Mouse (Mus musculus): ENCODE data around the gene Fam163a. TPM values are rescaled to one million over a fixed set of nuclear protein-coding genes. Genes with fewer than 3 reads are reported as not detected.

Fam163a gene
- polyA plus RNA-seq, 1 experiment from 2014 or later = 3.0 TPM

- 60% methylated on average over 2 of the region's 2 CpGs for WGBS
- Histone ChIP-seq H3K27ac (ENCODE audit: poor library complexity, severe bottlenecking) (peak overlapping the region; percentile 61), H3K27me3 (replicated peaks) (no peaks in the 10 kb centered on the region)
These were observed 16.5 kb upstream of the Fam163a start for GRCm38 (mm10) chr1:156221327-156221726.

GRCm38 (mm10) chr1:156218573-156218972 is 13.7 kb upstream of the Fam163a start:
- Histone ChIP-seq H3K9me3 (replicated peaks) (no peaks in the 10 kb centered on the region), H3K4me2 (no peak overlapping the region), H3K9ac (no peak overlapping the region), H3K4me1 (replicated peaks) (peaks cover 55% of the 10 kb centered on the region), H3K4me3 (no peak overlapping the region), H3K36me3 (no peaks in the 10 kb centered on the region), H3K27me3 (replicated peaks) (no peaks in the 10 kb centered on the region), H3K27ac (ENCODE audit: poor library complexity, severe bottlenecking) (peak overlapping the region; percentile 87)
- WGBS = 50% methylated on average over 2 of the region's 2 CpGs
- ATAC-seq (ENCODE audit: insufficient number of reproducible peaks, low FRiP score) = no peak

More at GRCm38 (mm10) chr1:156221327-156221726, 16.5 kb upstream of the Fam163a start:
- H3K9ac ChIP-seq = no peak overlapping the region
- H3K4me1 ChIP-seq (replicated peaks) = peaks cover 54% of the 10 kb centered on the region
- no peak overlapping the region for H3K4me3 ChIP-seq
- ATAC-seq (ENCODE audit: insufficient number of reproducible peaks, low FRiP score) = no peak
- no peak overlapping the region for H3K4me2 ChIP-seq
- H3K36me3 ChIP-seq = no peaks in the 10 kb centered on the region
- H3K9me3 ChIP-seq (replicated peaks) = no peaks in the 10 kb centered on the region

GRCm38 (mm10) chr1:156217941-156218340 is 13.1 kb upstream of the Fam163a start:
- H3K9ac ChIP-seq = no peak overlapping the region
- no peaks in the 10 kb centered on the region for H3K9me3 ChIP-seq (replicated peaks)
- ATAC-seq (ENCODE audit: insufficient number of reproducible peaks, low FRiP score) = no peak
- WGBS = 22% methylated on average over 8 of the region's 8 CpGs
- no peak overlapping the region for H3K4me3 ChIP-seq
- no peaks in the 10 kb centered on the region for H3K27me3 ChIP-seq (replicated peaks)
- no peaks in the 10 kb centered on the region for H3K36me3 ChIP-seq
- peaks cover 55% of the 10 kb centered on the region for H3K4me1 ChIP-seq (replicated peaks)
- peak overlapping the region; percentile 14; the same call in 1 of the 2 replicates for H3K4me2 ChIP-seq
- peak overlapping the region; percentile 87 for H3K27ac ChIP-seq (ENCODE audit: poor library complexity, severe bottlenecking)

- Histone ChIP-seq H3K4me2 (peak overlapping the region; percentile 14; the same call in 1 of the 2 replicates), H3K27me3 (replicated peaks) (no peaks in the 10 kb centered on the region), H3K9ac (no peak overlapping the region), H3K9me3 (replicated peaks) (no peaks in the 10 kb centered on the region), H3K4me3 (no peak overlapping the region), H3K4me1 (replicated peaks) (peaks cover 52% of the 10 kb centered on the region), H3K27ac (ENCODE audit: poor library complexity, severe bottlenecking) (peak overlapping the region; percentile 87), H3K36me3 (no peaks in the 10 kb centered on the region)
- ATAC-seq (ENCODE audit: insufficient number of reproducible peaks, low FRiP score) = peak; percentile 89
- 27% methylated on average over 3 of the region's 3 CpGs for WGBS
These were observed 12.6 kb upstream of the Fam163a start for GRCm38 (mm10) chr1:156217393-156217792.

- no peak for ATAC-seq (ENCODE audit: insufficient number of reproducible peaks, low FRiP score)
- Histone ChIP-seq H3K4me2 (no peak overlapping the region), H3K9ac (no peak overlapping the region), H3K36me3 (no peaks in the 10 kb centered on the region), H3K27me3 (replicated peaks) (no peaks in the 10 kb centered on the region), H3K27ac (ENCODE audit: poor library complexity, severe bottlenecking) (no peak overlapping the region), H3K4me3 (no peak overlapping the region), H3K4me1 (replicated peaks) (peaks cover 41% of the 10 kb centered on the region), H3K9me3 (replicated peaks) (no peaks in the 10 kb centered on the region)
- WGBS = 57% methylated on average over 4 of the region's 4 CpGs
These were observed 11.4 kb upstream of the Fam163a start for GRCm38 (mm10) chr1:156216249-156216648.

GRCm38 (mm10) chr1:156214651-156215050 is 9.8 kb upstream of the Fam163a start:
- H3K4me3 ChIP-seq = no peak overlapping the region
- no peak for ATAC-seq (ENCODE audit: insufficient number of reproducible peaks, low FRiP score)
- no peak overlapping the region for H3K4me2 ChIP-seq
- 91% methylated on average over 8 of the region's 8 CpGs for WGBS
- H3K27me3 ChIP-seq (replicated peaks) = no peaks in the 10 kb centered on the region
- peaks cover 39% of the 10 kb centered on the region for H3K4me1 ChIP-seq (replicated peaks)
- H3K36me3 ChIP-seq = no peaks in the 10 kb centered on the region
- H3K9ac ChIP-seq = no peak overlapping the region
- H3K9me3 ChIP-seq (replicated peaks) = no peaks in the 10 kb centered on the region
- no peak overlapping the region for H3K27ac ChIP-seq (ENCODE audit: poor library complexity, severe bottlenecking)

GRCm38 (mm10) chr1:156212923-156213322 is 8.1 kb upstream of the Fam163a start:
- H3K9me3 ChIP-seq (replicated peaks) = no peaks in the 10 kb centered on the region
- no peaks in the 10 kb centered on the region for H3K27me3 ChIP-seq (replicated peaks)
- H3K4me2 ChIP-seq = 0 out of 2 replicates have a peak overlapping the region, but pooled peaks have one; percentile 16
- H3K27ac ChIP-seq (ENCODE audit: poor library complexity, severe bottlenecking) = no peak overlapping the region
- H3K4me3 ChIP-seq = no peak overlapping the region
- H3K4me1 ChIP-seq (replicated peaks) = peaks cover 23% of the 10 kb centered on the region
- ATAC-seq (ENCODE audit: insufficient number of reproducible peaks, low FRiP score) = peak; percentile 77
- 57% methylated on average over 5 of the region's 5 CpGs for WGBS
- H3K36me3 ChIP-seq = no peaks in the 10 kb centered on the region
- H3K9ac ChIP-seq = no peak overlapping the region

GRCm38 (mm10) chr1:156211809-156212317 is 7.0 kb upstream of the Fam163a start:
- Histone ChIP-seq H3K9ac (no peak overlapping the region), H3K27me3 (replicated peaks) (peaks cover under 1% of the 10 kb centered on the region), H3K4me2 (no peak overlapping the region), H3K4me3 (no peak overlapping the region), H3K36me3 (no peaks in the 10 kb centered on the region), H3K4me1 (replicated peaks) (peaks cover 13% of the 10 kb centered on the region; the same call in 1 of the 2 replicates), H3K27ac (ENCODE audit: poor library complexity, severe bottlenecking) (no peak overlapping the region), H3K9me3 (replicated peaks) (no peaks in the 10 kb centered on the region)
- no peak for ATAC-seq (ENCODE audit: insufficient number of reproducible peaks, low FRiP score)
- WGBS = 66% methylated on average over 6 of the region's 6 CpGs

GRCm38 (mm10) chr1:156205164-156205563 is 338 bp upstream of the Fam163a start:
- peak overlapping the region; percentile 60 for H3K4me3 ChIP-seq
- no peak; the same call in 1 of the 2 replicates for ATAC-seq (ENCODE audit: insufficient number of reproducible peaks, low FRiP score)
- H3K4me2 ChIP-seq = peak overlapping the region; percentile 94
- no peaks in the 10 kb centered on the region for H3K36me3 ChIP-seq
- H3K9ac ChIP-seq = peak overlapping the region; percentile 73; the same call in 1 of the 2 replicates
- H3K4me1 ChIP-seq (replicated peaks) = peaks cover 26% of the 10 kb centered on the region
- WGBS = 11% methylated on average over 10 of the region's 10 CpGs
- 0 out of 2 replicates have a peak, but pooled peaks cover 5% of the 10 kb centered on the region for H3K9me3 ChIP-seq (replicated peaks)
- peaks cover 47% of the 10 kb centered on the region for H3K27me3 ChIP-seq (replicated peaks)
- no peak overlapping the region for H3K27ac ChIP-seq (ENCODE audit: poor library complexity, severe bottlenecking)

- WGBS = 3% methylated on average over 18 of the region's 18 CpGs
These were observed 718 bp downstream of the Fam163a start for GRCm38 (mm10) chr1:156203961-156204655.

GRCm38 (mm10) chr1:156202661-156203060 is 2.2 kb downstream of the Fam163a start:
- H3K27me3 ChIP-seq (replicated peaks) = peaks cover 47% of the 10 kb centered on the region
- H3K36me3 ChIP-seq = no peaks in the 10 kb centered on the region
- H3K9me3 ChIP-seq (replicated peaks) = 0 out of 2 replicates have a peak, but pooled peaks cover 5% of the 10 kb centered on the region
- H3K4me3 ChIP-seq = no peak overlapping the region
- H3K4me1 ChIP-seq (replicated peaks) = peaks cover 33% of the 10 kb centered on the region
- H3K27ac ChIP-seq (ENCODE audit: poor library complexity, severe bottlenecking) = no peak overlapping the region
- H3K9ac ChIP-seq = no peak overlapping the region
- WGBS = 53% methylated on average over 3 of the region's 3 CpGs
- no peak overlapping the region for H3K4me2 ChIP-seq
- no peak for ATAC-seq (ENCODE audit: insufficient number of reproducible peaks, low FRiP score)

More at GRCm38 (mm10) chr1:156203961-156204655, 718 bp downstream of the Fam163a start:
- peak; percentile 46; the same call in 1 of the 2 replicates for ATAC-seq (ENCODE audit: insufficient number of reproducible peaks, low FRiP score)
- Histone ChIP-seq H3K9me3 (replicated peaks) (0 out of 2 replicates have a peak, but pooled peaks cover 5% of the 10 kb centered on the region), H3K27me3 (replicated peaks) (peaks cover 47% of the 10 kb centered on the region), H3K9ac (peak overlapping the region; percentile 73), H3K4me2 (peak overlapping the region; percentile 94), H3K4me3 (peak overlapping the region; percentile 60), H3K4me1 (replicated peaks) (peaks cover 27% of the 10 kb centered on the region), H3K27ac (ENCODE audit: poor library complexity, severe bottlenecking) (no peak overlapping the region), H3K36me3 (no peaks in the 10 kb centered on the region)
